In the genomic region with DNA sequence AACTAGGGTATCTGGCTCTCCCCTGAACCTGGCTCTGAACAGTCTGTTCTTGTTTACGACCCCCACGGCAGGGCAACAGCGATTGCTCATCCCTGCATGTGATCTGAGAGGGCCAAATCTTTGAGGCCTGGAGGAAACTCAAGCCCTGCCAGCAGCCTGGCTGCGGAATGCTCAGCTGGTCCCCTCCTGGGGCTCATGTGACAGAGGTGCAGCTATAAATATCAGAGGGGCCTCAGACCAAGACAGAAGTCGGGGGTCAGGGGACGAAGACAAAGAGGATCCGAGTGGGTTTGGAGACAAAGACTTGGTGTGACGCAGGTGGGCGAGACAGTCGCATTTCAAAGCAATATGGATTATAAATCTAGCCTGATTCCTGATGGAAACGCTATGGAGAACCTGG, we compare ENCODE assay signal across 11 mouse cellular contexts. TPM values are rescaled to one million over a fixed set of nuclear protein-coding genes. Genes with fewer than 3 reads are reported as not detected.
A peak's percentile ranks its signal among the peaks of the same experiment; 100 is the strongest.
DNase-seq lines count a peak whose midpoint lies in the region; ATAC-seq and TF ChIP-seq lines count a peak whose summit lies in the region.
"Had no signal": no experiment of that assay in that cellular context is flagged by ENCODE, and none has a peak within 500 bp of the region (broad histone marks: within the 10 kb centered on the region; RNA-seq: fewer than 3 reads in every experiment).

Trim63 (plus strand) TSS at position 245 of the 400 bp plus-strand sequence.

- WGBS in midbrain, embryonic 10.5 days = 43% methylated on average over 11 of the region's 11 CpGs
- 44% methylated on average over 11 of the region's 11 CpGs for WGBS in midbrain, embryonic 15.5 days
- WGBS in heart, postnatal 0 days = 18% methylated on average over 11 of the region's 11 CpGs
- WGBS in neural tube, embryonic 14.5 days = 15% methylated on average over 11 of the region's 11 CpGs
- WGBS in forebrain, embryonic 15.5 days = 47% methylated on average over 11 of the region's 11 CpGs

- peak within 1 kb of the TSS; percentile 50 for H3K27ac ChIP-seq in midbrain, embryonic 10.5 days (replicated peaks)
- H3K27ac ChIP-seq in midbrain, embryonic 15.5 days = no peak within 1 kb of the TSS
- H3K27ac ChIP-seq in heart, postnatal 0 days (ENCODE audit: low read depth) = peak within 1 kb of the TSS; percentile 94
- no peak within 1 kb of the TSS for H3K27ac ChIP-seq in neural tube, embryonic 14.5 days (ENCODE audit: low read depth, low read length)
- no peak within 1 kb of the TSS for H3K27ac ChIP-seq in forebrain, embryonic 15.5 days (replicated peaks)

- H3K4me2 ChIP-seq in midbrain, embryonic 15.5 days = no peak within 1 kb of the TSS
- H3K4me2 ChIP-seq in heart, postnatal 0 days (ENCODE audit: low read depth, low read length) = peak within 1 kb of the TSS; percentile 63
- H3K4me2 ChIP-seq in neural tube, embryonic 14.5 days (ENCODE audit: low read depth, low read length) = no peak within 1 kb of the TSS
- H3K4me2 ChIP-seq in forebrain, embryonic 15.5 days (replicated peaks) = no peak within 1 kb of the TSS

- TF ChIP-seq EP300 in heart, postnatal 0 days (IDR thresholded peaks at IDR 0.05; ENCODE audit: low read depth) = peak; percentile 92

- peaks cover 6% of the 10 kb centered on the region for H3K9me3 ChIP-seq in midbrain, embryonic 10.5 days (replicated peaks)
- H3K9me3 ChIP-seq in midbrain, embryonic 15.5 days = no peaks in the 10 kb centered on the region
- no peaks in the 10 kb centered on the region for H3K9me3 ChIP-seq in heart, postnatal 0 days (replicated peaks; ENCODE audit: control insufficient read depth, low read length)
- H3K9me3 ChIP-seq in neural tube, embryonic 14.5 days (ENCODE audit: control insufficient read depth, low read length) = no peaks in the 10 kb centered on the region
- no peaks in the 10 kb centered on the region for H3K9me3 ChIP-seq in forebrain, embryonic 15.5 days

- no peaks in the 10 kb centered on the region for H3K36me3 ChIP-seq in midbrain, embryonic 10.5 days
- H3K36me3 ChIP-seq in midbrain, embryonic 15.5 days (replicated peaks) = no peaks in the 10 kb centered on the region
- peaks cover 13% of the 10 kb centered on the region; the same call in 1 of the 2 replicates for H3K36me3 ChIP-seq in heart, postnatal 0 days (replicated peaks; ENCODE audit: control insufficient read depth, insufficient read depth, low read length)
- no peaks in the 10 kb centered on the region for H3K36me3 ChIP-seq in neural tube, embryonic 14.5 days (ENCODE audit: control insufficient read depth, insufficient read depth, low read length)
- no peaks in the 10 kb centered on the region for H3K36me3 ChIP-seq in forebrain, embryonic 15.5 days

- H3K27me3 ChIP-seq in midbrain, embryonic 10.5 days (ENCODE audit: low read depth, poor library complexity, severe bottlenecking) = 0 out of 2 replicates have a peak, but pooled peaks cover 6% of the 10 kb centered on the region
- no peaks in the 10 kb centered on the region for H3K27me3 ChIP-seq in midbrain, embryonic 15.5 days (replicated peaks)
- H3K27me3 ChIP-seq in heart, postnatal 0 days (ENCODE audit: control insufficient read depth, insufficient read depth, low read length) = no peaks in the 10 kb centered on the region
- no peaks in the 10 kb centered on the region for H3K27me3 ChIP-seq in neural tube, embryonic 14.5 days (ENCODE audit: control insufficient read depth, insufficient read depth, low read length)
- no peaks in the 10 kb centered on the region for H3K27me3 ChIP-seq in forebrain, embryonic 15.5 days

- ATAC-seq in midbrain, embryonic 15.5 days (replicated peaks) = no peak
- peak; percentile 78 for ATAC-seq in heart, postnatal 0 days (ENCODE audit: insufficient read depth, low read depth)
- no peak for ATAC-seq in neural tube, embryonic 14.5 days (ENCODE audit: low read depth)
- no peak for ATAC-seq in forebrain, embryonic 15.5 days (replicated peaks)
- ATAC-seq: midbrain, embryonic 16.5 days had no signal

- H3K4me3 ChIP-seq in midbrain, embryonic 10.5 days = no peak within 1 kb of the TSS
- H3K4me3 ChIP-seq in midbrain, embryonic 15.5 days = no peak within 1 kb of the TSS
- H3K4me3 ChIP-seq in heart, postnatal 0 days (ENCODE audit: low read depth, low read length) = peak within 1 kb of the TSS; percentile 63
- no peak within 1 kb of the TSS for H3K4me3 ChIP-seq in neural tube, embryonic 14.5 days (ENCODE audit: low read depth, low read length)
- H3K4me3 ChIP-seq in forebrain, embryonic 15.5 days = no peak within 1 kb of the TSS

- H3K9ac ChIP-seq in midbrain, embryonic 15.5 days = no peak within 1 kb of the TSS
- peak within 1 kb of the TSS; percentile 59 for H3K9ac ChIP-seq in heart, postnatal 0 days (replicated peaks; ENCODE audit: low read depth, low read length)
- 0 out of 2 replicates have a peak within 1 kb of the TSS, but pooled peaks have one; percentile 3 for H3K9ac ChIP-seq in neural tube, embryonic 14.5 days (replicated peaks; ENCODE audit: low read depth, low read length)
- no peak within 1 kb of the TSS for H3K9ac ChIP-seq in forebrain, embryonic 15.5 days (replicated peaks)

- no peak for TF ChIP-seq CTCF in heart, postnatal 0 days (IDR thresholded peaks at IDR 0.05; ENCODE audit: low read depth)

- intact Hi-C loops in gastrocnemius, postnatal 14 days (cut with DNase I; ENCODE audit: low total_unique reads) = no loop called here

- DNase-seq in midbrain, embryonic 10.5 days (ENCODE audit: low spot score) = no peak
- DNase-seq in gastrocnemius, postnatal 14 days = peak; percentile 64
- DNase-seq in heart, postnatal 0 days (ENCODE audit: low spot score) = peak; percentile 86
- no peak for DNase-seq in right cerebral cortex, adult 18-20 months
- no peak for DNase-seq in urinary bladder, postnatal 4 days (ENCODE audit: low spot score in 2 of 2)
- DNase-seq: adrenal gland, postnatal 10 days; cerebellum, adult 2 months had no signal

- H3K4me1 ChIP-seq in midbrain, embryonic 10.5 days = peaks cover 16% of the 10 kb centered on the region
- no peaks in the 10 kb centered on the region for H3K4me1 ChIP-seq in midbrain, embryonic 15.5 days
- peaks cover 26% of the 10 kb centered on the region for H3K4me1 ChIP-seq in heart, postnatal 0 days (ENCODE audit: control insufficient read depth, insufficient read depth)
- no peaks in the 10 kb centered on the region for H3K4me1 ChIP-seq in neural tube, embryonic 14.5 days (ENCODE audit: control insufficient read depth, insufficient read depth, low read length)
- H3K4me1 ChIP-seq in forebrain, embryonic 15.5 days = no peaks in the 10 kb centered on the region

RNA-seq across cellular contexts. Expression of gene Trim63, which starts in this region (rescaled TPM):
- polyA plus RNA-seq in midbrain, embryonic 10.5 days (2016; fragmentation: Nextera tagmentation; extraction: Ambion mirVana) = 0.36 and 0.87 TPM in 2 replicates
- 0.40 and 0.91 TPM in 2 replicates for polyA plus RNA-seq in midbrain, embryonic 15.5 days (2015; fragmentation: Nextera tagmentation; extraction: Ambion mirVana)
- total RNA-seq in gastrocnemius, postnatal 14 days (2021) = 100 to 1,000 TPM; 103 to 224 TPM
- 168 and 170 TPM in 2 replicates for total RNA-seq in heart, postnatal 0 days (2014; rRNA removed; ENCODE audit: low replicate concordance)
- polyA plus RNA-seq in heart, postnatal 0 days (2015; fragmentation: Nextera tagmentation; extraction: Ambion mirVana) = 248 and 281 TPM in 2 replicates
- polyA plus RNA-seq in neural tube, embryonic 14.5 days (2014; fragmentation: Nextera tagmentation; extraction: Ambion mirVana) = 0.39 and 0.50 TPM in 2 replicates
- 0.13 and 0.24 TPM in 2 replicates for polyA plus RNA-seq in forebrain, embryonic 15.5 days (2015; fragmentation: Nextera tagmentation; extraction: Ambion mirVana)

Comparison
In these comparisons a context has a peak if more than half of its experiments do, and no peak if none do; other contexts are left out.
1. RNA of gene Trim63 (polyA plus RNA-seq): 248 to 281 TPM in heart, postnatal 0 days; 0.40 to 0.91 TPM in midbrain, embryonic 15.5 days, 0.39 to 0.50 TPM in neural tube, embryonic 14.5 days, 0.36 to 0.87 TPM in midbrain, embryonic 10.5 days and 0.13 to 0.24 TPM in forebrain, embryonic 15.5 days; every median in the first group is over 100 times any median in the second.
2. H3K27ac ChIP-seq: peak in midbrain, embryonic 10.5 days (single experiment) and heart, postnatal 0 days (single experiment); none in midbrain, embryonic 15.5 days (single experiment), neural tube, embryonic 14.5 days (single experiment) and forebrain, embryonic 15.5 days (single experiment).
3. DNase-seq: peak in gastrocnemius, postnatal 14 days (single experiment) and heart, postnatal 0 days (single experiment); none in midbrain, embryonic 10.5 days (single experiment), right cerebral cortex, adult 18-20 months (single experiment) and urinary bladder, postnatal 4 days (0 of 2).
4. H3K9ac ChIP-seq: peak in heart, postnatal 0 days (single experiment) and neural tube, embryonic 14.5 days (single experiment); none in midbrain, embryonic 15.5 days (single experiment) and forebrain, embryonic 15.5 days (single experiment).